Mouse (Mus musculus): ENCODE measurements around the gene Dgkh. TPM values are rescaled to one million over a fixed set of nuclear protein-coding genes. Genes with fewer than 3 reads are reported as not detected.

Gene Dgkh
- polyA plus RNA-seq, 1 experiment from 2014 or later, result 1.2 TPM

Other genes starting within 250 kb of the Dgkh start
- gene Akap11, start 196.0 kb downstream of the Dgkh start, polyA plus RNA-seq (2014; fragmentation: Nextera tagmentation; extraction: Ambion mirVana), result 10.0 and 10.1 TPM in 2 replicates
- 12.6 and 13.2 TPM in 2 replicates for gene Vwa8, start 116.3 kb upstream of the Dgkh start, polyA plus RNA-seq (2014; fragmentation: Nextera tagmentation; extraction: Ambion mirVana)